Mouse (Mus musculus) v-Abl transformed pro-B cells (cell line): Measurements from ENCODE around the gene Gm44596.

Experiments
- in situ Hi-C, 2 experiments: fragments of 400-800 bp; cut with MboI; formaldehyde crosslinking; loops; one replicate each; pipeline ENCODE4 v1.15.1; 2025; ENCODE audit not compliant: unreplicated experiment in 2 of 2

Gm44596 gene

GRCm38 (mm10) chr6:128375192-128375591 is at the start of gene Gm44596, which contains the start of gene Tex52:
Gene Gm44596, plus strand, starts transcription at chr6:128375503.
Gene Tex52, plus strand, starts transcription at chr6:128375456.
- in situ Hi-C loops, result no loop called here

DNA sequence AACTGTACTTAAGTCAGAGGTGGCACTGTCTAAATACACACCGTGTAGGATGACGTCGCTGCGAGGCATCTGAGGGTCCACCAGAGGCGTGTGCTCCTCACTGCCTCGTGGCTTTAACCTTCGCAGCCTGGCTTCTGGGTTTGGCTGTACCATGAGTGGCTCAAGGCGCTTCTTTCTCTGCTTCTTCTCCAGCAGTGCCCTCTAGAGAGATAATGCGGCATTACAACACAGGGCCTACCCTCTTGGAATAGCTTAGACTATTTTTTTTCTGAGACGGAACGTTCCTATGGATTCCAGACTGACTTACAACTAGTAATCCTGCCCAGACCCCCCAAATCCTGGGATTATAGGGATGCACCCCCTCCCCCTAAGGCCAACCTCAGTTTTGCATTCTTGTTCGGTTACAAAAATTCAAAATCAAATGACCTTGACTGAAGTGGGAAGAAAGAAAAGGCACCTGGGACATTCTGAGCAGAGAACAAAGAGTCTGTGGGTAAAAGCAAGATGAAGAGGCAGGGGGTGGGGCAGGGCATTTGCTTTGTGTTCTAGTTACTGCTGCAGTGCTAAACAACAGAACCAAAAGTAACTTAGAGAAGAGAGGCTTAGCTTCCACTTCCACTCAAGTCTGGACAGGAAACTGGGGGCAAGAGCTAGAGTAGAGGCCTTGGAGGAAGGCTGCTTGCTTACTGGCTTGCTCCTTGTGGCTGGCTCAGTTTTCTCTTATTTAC is 40.7 kb upstream of the Gm44596 start:
- in situ Hi-C loops, result no loop called here

DNA sequence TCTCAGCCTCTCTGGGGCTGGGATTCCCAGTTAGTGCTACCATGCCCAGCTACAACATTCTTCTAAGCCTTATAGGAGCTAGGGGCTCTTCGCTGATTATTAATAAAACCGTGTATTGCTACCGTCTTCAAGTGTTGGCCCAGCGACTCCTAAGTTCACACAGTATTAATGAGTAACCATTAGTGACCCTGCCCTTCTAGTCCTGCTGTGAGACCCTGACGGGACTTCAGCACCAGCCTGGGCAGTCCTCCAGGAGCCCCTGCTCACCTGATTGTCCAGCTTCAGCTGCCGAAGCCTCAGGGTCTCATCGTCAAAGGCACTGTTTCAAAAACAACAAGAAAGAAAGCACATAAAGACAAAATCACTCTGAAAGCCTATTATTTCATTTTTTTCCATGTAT is 37.8 kb upstream of the Gm44596 start:
- in situ Hi-C loops, result no loop called here

DNA sequence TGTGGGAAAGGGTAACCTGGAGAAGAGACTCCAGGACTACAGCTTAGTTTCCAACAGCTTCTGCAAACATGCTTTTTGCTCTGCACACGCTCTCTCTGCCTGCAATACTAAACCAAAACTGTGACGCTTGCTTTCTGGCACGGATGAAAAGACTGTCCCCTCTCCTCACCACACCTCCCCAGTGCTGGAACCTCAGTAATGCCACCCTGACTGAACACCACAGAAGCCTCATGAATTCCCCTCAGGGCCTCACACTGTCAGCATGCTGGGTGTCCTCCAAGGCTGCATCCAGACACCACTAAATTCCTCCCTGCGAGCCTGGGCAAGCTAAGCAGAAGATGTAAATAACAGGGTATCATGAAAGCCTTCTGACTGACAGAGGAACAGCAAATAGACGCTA is 36.4 kb upstream of the Gm44596 start:
- in situ Hi-C loops, result no loop called here

DNA sequence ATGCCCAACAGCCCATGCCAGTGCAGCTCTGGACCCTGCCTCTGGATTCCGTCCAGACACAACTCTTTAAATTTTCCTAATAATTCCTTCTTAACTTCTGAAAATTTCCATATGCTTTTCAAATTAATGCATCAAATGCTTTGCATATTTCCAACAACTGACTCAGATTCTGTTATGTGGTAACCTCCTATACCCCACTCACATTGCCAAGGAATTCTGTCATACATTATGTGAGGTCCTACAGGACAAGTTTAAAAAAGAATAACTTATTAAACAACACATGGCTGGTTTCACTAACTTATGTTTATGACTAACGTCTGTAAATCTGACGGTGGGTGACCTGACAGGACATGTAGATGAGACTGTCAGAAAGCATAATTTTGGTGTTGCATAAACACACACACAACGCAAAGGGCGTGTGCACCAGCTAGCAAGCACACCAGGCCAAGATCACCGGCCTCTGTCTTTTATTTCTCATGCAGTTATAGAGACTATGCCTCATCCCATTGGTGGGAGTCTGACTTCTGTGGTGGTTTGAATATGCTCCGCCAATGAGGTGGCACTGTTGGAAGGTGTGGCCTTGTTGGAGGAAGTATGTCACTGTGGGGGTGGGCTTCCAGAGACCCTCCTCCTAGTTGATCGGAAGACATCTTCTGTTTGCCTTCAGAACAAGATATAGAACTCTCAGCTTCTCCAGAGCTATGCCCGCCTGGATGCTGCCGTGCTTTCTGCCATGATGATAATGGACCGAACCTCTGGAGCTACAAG is 33.2 kb upstream of the Gm44596 start:
- in situ Hi-C loops, result no loop called here

DNA sequence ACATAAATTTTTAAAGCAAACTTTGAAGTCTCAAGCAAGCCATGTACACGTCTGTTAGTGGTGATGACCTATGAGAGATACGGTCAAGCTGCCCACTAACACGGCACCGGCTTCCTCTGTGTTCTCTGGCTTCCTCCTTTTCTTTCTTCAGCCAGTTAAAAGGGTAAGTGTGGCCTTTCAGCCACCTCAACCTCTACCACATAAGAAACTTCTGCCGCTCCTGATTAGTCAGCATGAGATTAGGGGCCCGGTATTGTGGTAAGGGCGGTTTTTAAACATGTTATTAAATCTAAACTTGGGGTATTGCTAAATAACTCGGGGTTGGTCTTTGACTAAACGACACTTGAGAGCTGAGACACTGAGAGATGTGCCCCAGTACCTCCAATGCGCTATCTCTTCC is 29.7 kb upstream of the Gm44596 start:
- in situ Hi-C loops, result no loop called here

DNA sequence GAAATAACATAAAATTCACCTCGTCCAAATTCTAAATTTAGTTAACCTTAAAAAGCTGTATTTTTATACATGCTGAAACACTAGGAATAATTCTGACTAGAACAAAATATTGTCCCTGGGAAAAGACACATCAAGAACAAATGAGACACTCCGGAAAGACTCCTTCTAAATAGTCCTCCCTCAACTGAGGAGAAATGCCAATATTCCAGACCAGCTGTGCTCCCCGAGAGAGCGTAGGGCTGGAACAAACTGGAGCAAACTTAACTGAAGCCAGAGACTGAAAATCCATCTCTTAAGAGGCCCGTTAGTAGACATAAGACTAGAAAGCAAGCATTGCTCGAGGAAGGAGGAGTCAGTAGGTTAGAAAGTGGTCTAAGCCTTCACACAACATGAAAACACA is 28.5 kb upstream of the Gm44596 start:
- in situ Hi-C loops, result no loop called here

GRCm38 (mm10) chr6:128349711-128350110 is 25.6 kb upstream of the Gm44596 start:
- in situ Hi-C loops, result loop anchor here in 1 of 2 experiments (25.0 kb wide), 1 partner anchor 1212 kb away; no protein-coding TSS in a partner anchor

DNA sequence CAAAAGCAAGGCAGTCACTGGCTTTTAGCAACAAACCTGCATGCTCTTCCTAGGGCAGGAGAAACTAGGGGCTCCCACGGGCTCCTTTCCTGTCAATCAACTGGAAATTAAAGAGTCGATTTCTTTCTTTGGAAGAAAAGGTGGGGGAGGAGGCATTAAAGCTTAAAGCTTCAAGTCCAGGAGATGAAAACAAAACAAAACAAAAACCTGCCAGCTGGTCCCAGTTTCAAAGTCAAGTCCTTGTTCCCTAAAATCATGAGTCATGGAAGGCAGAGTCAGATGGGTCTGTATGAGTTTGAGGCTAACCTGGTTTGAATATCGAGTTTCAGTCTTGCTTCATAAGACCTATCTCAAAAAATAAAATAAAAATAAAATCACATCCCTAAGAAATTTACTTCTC is 21.2 kb upstream of the Gm44596 start:
- in situ Hi-C loops, result loop anchor here in 1 of 2 experiments (25.0 kb wide), 1 partner anchor 1217 kb away; no protein-coding TSS in a partner anchor

GRCm38 (mm10) chr6:128355201-128355681 is 20.1 kb upstream of the Gm44596 start:
- in situ Hi-C loops, result loop anchor here (5.0 to 25.0 kb wide), 3 partner anchors 33 to 1218 kb away; no protein-coding TSS in a partner anchor

GRCm38 (mm10) chr6:128355726-128356416 is 19.4 kb upstream of the Gm44596 start, which contains the start of gene Tulp3:
Gene Tulp3, minus strand, starts transcription at chr6:128355851.
- in situ Hi-C loops, result loop anchor here (5.0 to 25.0 kb wide), 3 partner anchors 34 to 1219 kb away; no protein-coding TSS in a partner anchor

DNA sequence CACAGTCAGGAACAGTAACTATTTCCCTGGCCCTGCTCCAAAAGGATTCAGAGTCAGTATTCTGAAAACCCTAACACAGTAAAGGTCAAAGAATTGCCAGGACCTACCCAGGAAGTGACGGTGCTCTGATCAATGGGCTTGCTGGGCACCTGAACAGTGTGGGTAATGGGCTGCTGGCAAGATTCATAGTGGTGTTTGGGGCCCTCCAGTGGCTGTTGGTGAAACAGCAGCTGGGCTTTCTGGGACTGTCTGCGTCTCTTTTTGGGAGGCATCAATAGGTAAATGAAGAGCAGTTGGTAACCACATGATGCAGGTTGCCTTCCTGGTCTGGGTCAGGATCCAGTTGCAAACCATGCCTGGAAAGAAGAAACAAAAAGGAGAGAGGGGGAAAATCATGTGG is 16.3 kb upstream of the Gm44596 start:
- in situ Hi-C loops, result loop anchor here (5.0 to 25.0 kb wide), 3 partner anchors 37 to 1222 kb away; no protein-coding TSS in a partner anchor

DNA sequence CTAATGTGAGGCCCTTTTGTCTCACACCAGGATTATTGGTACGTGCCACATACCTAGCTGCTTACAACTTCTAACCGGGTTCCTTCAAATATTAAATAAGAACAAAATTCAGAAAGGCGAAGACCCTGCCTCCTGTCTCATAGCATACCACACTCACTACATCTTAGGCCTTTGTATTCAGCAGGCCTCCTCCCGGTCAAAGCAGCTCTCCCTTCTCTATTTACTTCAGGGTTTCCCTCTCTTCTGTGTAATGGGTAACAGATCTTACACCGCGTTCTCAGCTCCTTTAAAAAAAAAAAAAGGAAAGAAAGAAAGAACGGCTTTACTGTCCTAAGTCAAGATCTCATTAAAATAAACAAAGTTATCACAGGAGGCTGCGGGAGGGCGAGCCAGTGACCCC is 13.4 kb upstream of the Gm44596 start:
- in situ Hi-C loops, result loop anchor here (5.0 to 25.0 kb wide), 3 partner anchors 50 to 1225 kb away; no protein-coding TSS in a partner anchor

DNA sequence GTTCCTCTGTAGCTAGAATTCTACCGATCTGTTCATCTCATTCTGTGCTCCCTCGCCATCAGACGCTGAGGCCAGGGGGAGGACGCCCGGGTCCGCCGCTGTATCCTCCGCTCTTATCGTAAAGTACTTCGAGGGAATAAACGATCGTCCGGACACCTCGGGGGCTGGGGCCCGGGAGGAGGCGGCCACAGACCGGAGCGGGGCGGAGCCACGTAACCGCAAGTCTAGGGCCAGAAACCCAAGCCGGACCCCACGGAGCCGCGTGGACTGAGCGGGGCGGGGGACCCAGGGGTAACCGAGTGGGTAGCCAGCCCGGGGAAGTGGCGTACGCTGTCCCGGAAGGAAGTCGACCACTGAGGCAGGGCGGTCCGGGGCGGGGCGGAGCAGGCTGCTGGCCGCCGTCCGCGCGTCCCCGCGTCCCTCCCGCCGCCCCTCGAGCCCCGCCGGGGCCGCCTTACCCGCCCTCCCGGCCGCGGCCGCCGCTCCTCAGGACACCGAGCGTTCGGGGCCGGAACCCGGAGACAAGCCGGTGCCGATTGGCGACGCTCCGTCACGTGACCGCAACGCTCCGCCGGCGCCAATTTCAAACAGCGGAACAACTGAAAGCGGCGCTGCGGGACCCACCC is 12.8 kb upstream of the Gm44596 start, which contains the start of the genes Rhno1 and Foxm1:
Rhno1 (minus strand) TSS at position 531 of the 626 bp plus-strand sequence.
Foxm1 (plus strand) TSS at position 587 of the 626 bp plus-strand sequence.
- in situ Hi-C loops, result loop anchor here (5.0 to 25.0 kb wide), 3 partner anchors 50 to 1225 kb away; no protein-coding TSS in a partner anchor

- in situ Hi-C loops, result loop anchor here (5.0 to 25.0 kb wide), 3 partner anchors 49 to 1226 kb away; no protein-coding TSS in a partner anchor
Observed at GRCm38 (mm10) chr6:128363007-128363825, 12.1 kb upstream of the Gm44596 start.

DNA sequence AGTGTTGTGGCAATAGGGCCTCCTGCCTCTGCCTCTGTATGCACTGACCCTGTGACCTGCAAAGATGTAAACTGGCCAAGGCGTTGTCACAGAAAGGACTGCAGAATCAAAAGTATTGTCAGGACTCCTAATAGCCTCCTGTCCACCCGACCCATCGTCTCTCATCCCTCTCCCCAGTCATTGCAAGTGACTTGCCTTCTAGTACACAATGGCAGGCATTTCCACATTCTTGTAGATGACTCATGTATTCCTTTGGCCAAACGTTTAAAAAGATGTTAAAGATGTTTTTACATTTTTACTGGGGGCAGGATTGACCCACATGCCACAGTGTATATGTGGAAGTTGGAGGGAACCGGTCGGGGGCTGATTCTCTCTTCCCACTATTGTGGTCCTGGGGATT is 10.6 kb upstream of the Gm44596 start:
- in situ Hi-C loops, result loop anchor here (5.0 to 25.0 kb wide), 3 partner anchors 48 to 1227 kb away; no protein-coding TSS in a partner anchor

- in situ Hi-C loops, result loop anchor here in 1 of 2 experiments (25.0 kb wide), 1 partner anchor 1229 kb away; no protein-coding TSS in a partner anchor
Observed at GRCm38 (mm10) chr6:128366466-128366865, 8.8 kb upstream of the Gm44596 start.

DNA sequence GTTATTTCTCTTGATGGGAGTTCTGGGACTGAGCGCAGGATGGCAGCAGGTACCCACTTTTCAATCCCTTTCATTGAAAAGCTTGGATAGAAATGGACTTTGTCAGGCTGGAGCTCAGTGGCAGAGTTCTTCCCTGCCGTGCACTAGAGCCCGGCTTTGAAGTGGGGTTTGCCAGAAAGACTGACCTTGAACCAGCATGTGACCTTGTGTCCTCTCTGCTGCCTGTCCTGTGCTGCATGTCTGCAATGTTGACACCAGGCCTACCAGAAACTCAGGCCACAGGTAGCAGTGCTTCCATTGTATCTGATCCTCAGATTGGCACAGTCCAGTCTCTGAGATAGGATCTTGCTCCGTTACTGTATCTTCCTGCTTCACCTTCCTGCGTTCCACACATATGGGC is 5.3 kb upstream of the Gm44596 start:
- in situ Hi-C loops, result loop anchor here in 1 of 2 experiments (25.0 kb wide), 1 partner anchor 1233 kb away; no protein-coding TSS in a partner anchor
